Mouse (Mus musculus): ENCODE measurements at regions not wholly inside any gene's neighbourhood (a gene's known extent, or its start where the extent isn't known, plus 50 kb on each side); places are given as distances from the start of the nearest gene placed in this dataset.

- 69% methylated on average over 4 of the region's 4 CpGs for WGBS
- H3K4me3 ChIP-seq (replicated peaks; ENCODE audit: low read depth, low read length) = no peak overlapping the region
- DNase-seq (ENCODE audit: low spot score) (no peak), ATAC-seq (replicated peaks; ENCODE audit: low FRiP score, low read depth) (no peak)
- H3K27me3 ChIP-seq (ENCODE audit: insufficient read depth, low read length) = no peaks in the 10 kb centered on the region
- H3K27ac ChIP-seq = no peak overlapping the region
- H3K4me1 ChIP-seq (replicated peaks; ENCODE audit: insufficient read depth, low read length) = no peaks in the 10 kb centered on the region
- no peaks in the 10 kb centered on the region for H3K9me3 ChIP-seq (replicated peaks; ENCODE audit: low read length)
- H3K36me3 ChIP-seq (ENCODE audit: insufficient read depth, low read length) = no peaks in the 10 kb centered on the region
- no peak overlapping the region for H3K4me2 ChIP-seq (ENCODE audit: low read length)
- H3K9ac ChIP-seq (ENCODE audit: low read depth, low read length) = no peak overlapping the region
- no peak for TF ChIP-seq CTCF (IDR thresholded peaks at IDR 0.05; ENCODE audit: low read depth)
Measured at GRCm38 (mm10) chr13:82902160-82902559, 601.7 kb upstream of the Mef2c start.

- no peaks in the 10 kb centered on the region for H3K36me3 ChIP-seq (ENCODE audit: insufficient read depth, low read length)
- no peaks in the 10 kb centered on the region for H3K9me3 ChIP-seq (replicated peaks; ENCODE audit: low read length)
- TF ChIP-seq CTCF (IDR thresholded peaks at IDR 0.05; ENCODE audit: low read depth) = no peak
- no peaks in the 10 kb centered on the region for H3K4me1 ChIP-seq (replicated peaks; ENCODE audit: insufficient read depth, low read length)
- no peaks in the 10 kb centered on the region for H3K27me3 ChIP-seq (ENCODE audit: insufficient read depth, low read length)
- no peak overlapping the region for H3K4me2 ChIP-seq (ENCODE audit: low read length)
- ATAC-seq (replicated peaks; ENCODE audit: low FRiP score, low read depth) (no peak), DNase-seq (ENCODE audit: low spot score) (no peak)
- H3K4me3 ChIP-seq (replicated peaks; ENCODE audit: low read depth, low read length) = no peak overlapping the region
- H3K9ac ChIP-seq (ENCODE audit: low read depth, low read length) = no peak overlapping the region
- H3K27ac ChIP-seq = no peak overlapping the region
Measured at GRCm38 (mm10) chr13:82903637-82904036, 600.2 kb upstream of the Mef2c start.

DNA sequence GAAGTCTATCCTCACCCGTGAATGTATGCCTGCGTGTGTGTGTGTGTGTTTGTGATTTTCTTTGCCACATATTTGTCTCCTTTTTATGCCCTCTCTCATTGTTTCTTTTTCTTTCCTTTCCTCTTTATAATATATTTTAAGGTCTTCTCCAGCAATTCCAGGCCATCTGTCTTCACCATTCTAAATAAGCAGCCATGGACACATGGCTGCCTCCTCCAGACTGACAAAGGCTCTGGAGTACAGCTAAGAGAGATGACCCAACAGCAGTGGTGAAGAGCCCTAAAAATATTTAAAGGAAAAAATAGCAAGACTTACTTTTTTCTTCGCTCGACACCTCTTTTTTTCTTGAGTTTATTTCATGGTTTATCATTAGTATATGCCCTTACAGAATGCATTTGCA, 596.1 kb upstream of the Mef2c start:
- H3K27me3 ChIP-seq (ENCODE audit: insufficient read depth, low read length) = no peaks in the 10 kb centered on the region
- no peak overlapping the region for H3K9ac ChIP-seq (ENCODE audit: low read depth, low read length)
- 90% methylated on average over 4 of the region's 4 CpGs for WGBS
- no peaks in the 10 kb centered on the region for H3K4me1 ChIP-seq (replicated peaks; ENCODE audit: insufficient read depth, low read length)
- H3K4me3 ChIP-seq (replicated peaks; ENCODE audit: low read depth, low read length) = no peak overlapping the region
- no peak for DNase-seq (ENCODE audit: low spot score)
- no peak overlapping the region for H3K4me2 ChIP-seq (ENCODE audit: low read length)
- no peak overlapping the region for H3K27ac ChIP-seq
- no peak for TF ChIP-seq CTCF (IDR thresholded peaks at IDR 0.05; ENCODE audit: low read depth)
- no peak for ATAC-seq (replicated peaks; ENCODE audit: low FRiP score, low read depth)
- H3K36me3 ChIP-seq (ENCODE audit: insufficient read depth, low read length) = no peaks in the 10 kb centered on the region
- no peaks in the 10 kb centered on the region for H3K9me3 ChIP-seq (replicated peaks; ENCODE audit: low read length)

GRCm38 (mm10) chr13:82909151-82909550, 594.7 kb upstream of the Mef2c start:
- H3K36me3 ChIP-seq (ENCODE audit: insufficient read depth, low read length) = no peaks in the 10 kb centered on the region
- H3K4me3 ChIP-seq (replicated peaks; ENCODE audit: low read depth, low read length) = no peak overlapping the region
- no peaks in the 10 kb centered on the region for H3K4me1 ChIP-seq (replicated peaks; ENCODE audit: insufficient read depth, low read length)
- TF ChIP-seq CTCF (IDR thresholded peaks at IDR 0.05; ENCODE audit: low read depth) = no peak
- no peak for DNase-seq (ENCODE audit: low spot score)
- WGBS = 90% methylated on average over 4 of the region's 4 CpGs
- no peak for ATAC-seq (replicated peaks; ENCODE audit: low FRiP score, low read depth)
- no peak overlapping the region for H3K27ac ChIP-seq
- no peak overlapping the region for H3K9ac ChIP-seq (ENCODE audit: low read depth, low read length)
- no peaks in the 10 kb centered on the region for H3K27me3 ChIP-seq (ENCODE audit: insufficient read depth, low read length)
- no peaks in the 10 kb centered on the region for H3K9me3 ChIP-seq (replicated peaks; ENCODE audit: low read length)
- no peak overlapping the region for H3K4me2 ChIP-seq (ENCODE audit: low read length)

GRCm38 (mm10) chr13:82912859-82913258, 591.0 kb upstream of the Mef2c start:
- Histone ChIP-seq H3K9me3 (replicated peaks; ENCODE audit: low read length) (no peaks in the 10 kb centered on the region), H3K27me3 (ENCODE audit: insufficient read depth, low read length) (no peaks in the 10 kb centered on the region), H3K4me3 (replicated peaks; ENCODE audit: low read depth, low read length) (no peak overlapping the region), H3K4me2 (ENCODE audit: low read length) (no peak overlapping the region), H3K9ac (ENCODE audit: low read depth, low read length) (no peak overlapping the region), H3K27ac (no peak overlapping the region), H3K4me1 (replicated peaks; ENCODE audit: insufficient read depth, low read length) (no peaks in the 10 kb centered on the region), H3K36me3 (ENCODE audit: insufficient read depth, low read length) (no peaks in the 10 kb centered on the region)
- WGBS = 88% methylated on average over 8 of the region's 8 CpGs
- no peak for TF ChIP-seq CTCF (IDR thresholded peaks at IDR 0.05; ENCODE audit: low read depth)
- ATAC-seq (replicated peaks; ENCODE audit: low FRiP score, low read depth) = no peak
- DNase-seq (ENCODE audit: low spot score) = no peak

GRCm38 (mm10) chr13:82915194-82915593, 588.6 kb upstream of the Mef2c start:
- no peaks in the 10 kb centered on the region for H3K9me3 ChIP-seq (replicated peaks; ENCODE audit: low read length)
- TF ChIP-seq CTCF (IDR thresholded peaks at IDR 0.05; ENCODE audit: low read depth) = no peak
- no peaks in the 10 kb centered on the region for H3K36me3 ChIP-seq (ENCODE audit: insufficient read depth, low read length)
- no peak overlapping the region for H3K4me2 ChIP-seq (ENCODE audit: low read length)
- WGBS = 86% methylated on average over 4 of the region's 4 CpGs
- no peak overlapping the region for H3K9ac ChIP-seq (ENCODE audit: low read depth, low read length)
- ATAC-seq (replicated peaks; ENCODE audit: low FRiP score, low read depth) (no peak), DNase-seq (ENCODE audit: low spot score) (no peak)
- no peaks in the 10 kb centered on the region for H3K27me3 ChIP-seq (ENCODE audit: insufficient read depth, low read length)
- no peak overlapping the region for H3K4me3 ChIP-seq (replicated peaks; ENCODE audit: low read depth, low read length)
- H3K27ac ChIP-seq = no peak overlapping the region
- no peaks in the 10 kb centered on the region for H3K4me1 ChIP-seq (replicated peaks; ENCODE audit: insufficient read depth, low read length)

DNA sequence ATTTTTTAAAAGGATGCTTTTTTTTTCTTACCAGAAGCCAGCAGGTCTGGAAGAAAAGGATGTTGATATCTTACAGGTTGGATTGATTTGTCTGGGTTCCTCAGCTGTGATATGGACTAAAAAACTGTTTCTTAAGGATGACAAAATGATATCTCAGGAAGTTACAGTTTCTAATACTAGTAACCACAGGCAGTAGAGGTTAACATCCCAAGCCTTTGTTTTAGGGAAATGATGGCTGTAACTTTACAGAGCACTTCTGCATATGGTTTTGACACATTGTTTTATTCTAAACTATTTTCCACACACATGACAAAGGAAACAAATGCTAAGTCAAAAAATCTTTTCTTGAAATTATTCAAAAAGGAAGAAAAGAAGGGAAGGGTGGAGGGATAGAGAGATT, 573.8 kb upstream of the Mef2c start:
- Histone ChIP-seq H3K27ac (no peak overlapping the region), H3K4me1 (replicated peaks; ENCODE audit: insufficient read depth, low read length) (no peaks in the 10 kb centered on the region), H3K36me3 (ENCODE audit: insufficient read depth, low read length) (no peaks in the 10 kb centered on the region), H3K9me3 (replicated peaks; ENCODE audit: low read length) (no peaks in the 10 kb centered on the region), H3K4me3 (replicated peaks; ENCODE audit: low read depth, low read length) (no peak overlapping the region), H3K9ac (ENCODE audit: low read depth, low read length) (no peak overlapping the region), H3K4me2 (ENCODE audit: low read length) (no peak overlapping the region), H3K27me3 (ENCODE audit: insufficient read depth, low read length) (no peaks in the 10 kb centered on the region)
- no peak for TF ChIP-seq CTCF (IDR thresholded peaks at IDR 0.05; ENCODE audit: low read depth)
- no peak for ATAC-seq (replicated peaks; ENCODE audit: low FRiP score, low read depth)
- DNase-seq (ENCODE audit: low spot score) = no peak

Measured in kidney, postnatal 0 days (tissue).